ENCODE assay signal across 30 mouse cellular contexts in genomic region chr11:98668984-98669383, GRCm38 (mm10). TPM values are rescaled to one million over a fixed set of nuclear protein-coding genes. Genes with fewer than 3 reads are reported as not detected.
DNase-seq lines count a peak whose midpoint lies in the region; ATAC-seq and TF ChIP-seq lines count a peak whose summit lies in the region.
"Had no signal": no experiment of that assay in that cellular context is flagged by ENCODE, and none has a peak within 500 bp of the region (broad histone marks: within the 10 kb centered on the region; RNA-seq: fewer than 3 reads in every experiment).

No protein-coding gene starts in this region.

- no peak overlapping the region for H3K4me2 ChIP-seq in hindbrain, embryonic 13.5 days
- H3K4me2 ChIP-seq in hindbrain, embryonic 11.5 days (replicated peaks; ENCODE audit: low read depth, low read length), result no peak overlapping the region
- H3K4me2 ChIP-seq: embryonic facial prominence, embryonic 13.5 days; embryonic facial prominence, embryonic 15.5 days; forebrain, embryonic 12.5 days had no signal

- no peak for TF ChIP-seq RAD21 in MEL (IDR thresholded peaks at IDR 0.05; ENCODE audit: low read depth, low read length)

- no peaks in the 10 kb centered on the region for H3K9me3 ChIP-seq in hindbrain, embryonic 13.5 days
- H3K9me3 ChIP-seq in hindbrain, embryonic 11.5 days (ENCODE audit: control insufficient read depth, low read length), result no peaks in the 10 kb centered on the region
- no peaks in the 10 kb centered on the region for H3K9me3 ChIP-seq in MEL (replicated peaks; ENCODE audit: insufficient read depth, low read length)
- H3K9me3 ChIP-seq: embryonic facial prominence, embryonic 13.5 days; embryonic facial prominence, embryonic 15.5 days; forebrain, embryonic 10.5 days; forebrain, embryonic 12.5 days; G1E had no signal

- peaks cover 51% of the 10 kb centered on the region for H3K27me3 ChIP-seq in hindbrain, embryonic 13.5 days
- peaks cover 5% of the 10 kb centered on the region; the same call in 1 of the 2 replicates for H3K27me3 ChIP-seq in hindbrain, embryonic 11.5 days (ENCODE audit: control insufficient read depth, insufficient read depth, low read length)
- peaks cover 0 to 1% of the 10 kb centered on the region in 2 experiments; a peak in 1 of 4 replicates for H3K27me3 ChIP-seq in MEL (ENCODE audit: control insufficient read depth in 1 of 2, insufficient read depth in 2 of 2, low read length in 2 of 2)

- no peaks in the 10 kb centered on the region for H3K36me3 ChIP-seq in hindbrain, embryonic 13.5 days
- no peaks in the 10 kb centered on the region for H3K36me3 ChIP-seq in hindbrain, embryonic 11.5 days (ENCODE audit: control insufficient read depth, insufficient read depth, low read length)
- H3K36me3 ChIP-seq in MEL (ENCODE audit: control insufficient read depth in 1 of 2, insufficient read depth in 2 of 2, low read length in 2 of 2), result peaks cover 0 to 15% of the 10 kb centered on the region in 2 experiments; a peak in 2 of 4 replicates
- H3K36me3 ChIP-seq: embryonic facial prominence, embryonic 13.5 days; embryonic facial prominence, embryonic 15.5 days; forebrain, embryonic 10.5 days; forebrain, embryonic 12.5 days; G1E had no signal

- WGBS in hindbrain, embryonic 13.5 days, result 73% methylated on average over 2 of the region's 2 CpGs
- 75% methylated on average over 2 of the region's 2 CpGs for WGBS in hindbrain, embryonic 11.5 days

- no peak for TF ChIP-seq CTCF in MEL (IDR thresholded peaks at IDR 0.05 in 2 of 3, conservative IDR thresholded peaks at IDR 0.05 in 1 of 3; ENCODE audit: control insufficient read depth in 1 of 3, insufficient read depth in 1 of 3, low read depth in 2 of 3, low read length in 3 of 3, poor library complexity in 1 of 3, severe bottlenecking in 1 of 3)

- no peaks in the 10 kb centered on the region for H3K4me1 ChIP-seq in hindbrain, embryonic 13.5 days (replicated peaks)
- no peaks in the 10 kb centered on the region for H3K4me1 ChIP-seq in hindbrain, embryonic 11.5 days (replicated peaks; ENCODE audit: control insufficient read depth, insufficient read depth, low read length)
- H3K4me1 ChIP-seq in MEL (ENCODE audit: control insufficient read depth in 1 of 2, insufficient read depth in 2 of 2, low read length in 2 of 2), result peaks cover 15 to 36% of the 10 kb centered on the region in 2 experiments
- H3K4me1 ChIP-seq: embryonic facial prominence, embryonic 13.5 days; embryonic facial prominence, embryonic 15.5 days; forebrain, embryonic 12.5 days had no signal

- H3K27ac ChIP-seq in hindbrain, embryonic 13.5 days, result no peak overlapping the region
- no peak overlapping the region for H3K27ac ChIP-seq in hindbrain, embryonic 11.5 days (ENCODE audit: low read depth, low read length)
- no peak overlapping the region for H3K27ac ChIP-seq in MEL (ENCODE audit: control insufficient read depth, low read depth, low read length)
- H3K27ac ChIP-seq: embryonic facial prominence, embryonic 13.5 days; embryonic facial prominence, embryonic 15.5 days; forebrain, embryonic 10.5 days; forebrain, embryonic 12.5 days had no signal

- 0 out of 2 replicates have a peak overlapping the region, but pooled peaks have one; percentile 19 for H3K9ac ChIP-seq in hindbrain, embryonic 13.5 days
- H3K9ac ChIP-seq in hindbrain, embryonic 11.5 days (ENCODE audit: low read depth, low read length), result no peak overlapping the region
- no peak overlapping the region for H3K9ac ChIP-seq in MEL (ENCODE audit: control insufficient read depth, low read depth, low read length, poor library complexity, severe bottlenecking)
- H3K9ac ChIP-seq: embryonic facial prominence, embryonic 13.5 days; embryonic facial prominence, embryonic 15.5 days; forebrain, embryonic 12.5 days had no signal

- no peak for DNase-seq in hindbrain, embryonic 11.5 days (ENCODE audit: low spot score)
- peak; percentile 34 for DNase-seq in thymus, postnatal 0 days (ENCODE audit: low spot score)
- DNase-seq in thymus, postnatal 36 days, result no peak
- DNase-seq in A20 (ENCODE audit: low read depth, low spot score) (peak; percentile 31), MEL (ENCODE audit: low read depth, low spot score) (peak; percentile 66)
- DNase-seq in layer of hippocampus, adult 8-10 months (ENCODE audit: low spot score in 2 of 2), result no peak
- DNase-seq: adrenal gland, adult 2 months; adrenal gland, postnatal 10 days; adrenal gland, postnatal 25 days; cerebellum, adult 11 months; cerebellum, adult 18-20 months; cerebellum, adult 8-10 months; cerebellum, adult 9-11 months; cerebellum, postnatal 14 days; cerebellum, postnatal 36 days; embryo, embryonic 11 days had no signal

- ATAC-seq in hindbrain, embryonic 13.5 days (ENCODE audit: low FRiP score), result no peak
- no peak for ATAC-seq in hindbrain, embryonic 11.5 days (ENCODE audit: low FRiP score)
- ATAC-seq: forebrain, embryonic 14.5 days; forebrain, embryonic 16.5 days had no signal

- TF ChIP-seq EP300 in MEL (IDR thresholded peaks at IDR 0.05; ENCODE audit: low read depth in 1 of 2, low read length in 2 of 2), result no peak

- no peak overlapping the region for H3K4me3 ChIP-seq in hindbrain, embryonic 13.5 days
- no peak overlapping the region for H3K4me3 ChIP-seq in hindbrain, embryonic 11.5 days (ENCODE audit: low read depth, low read length)
- H3K4me3 ChIP-seq in MEL (ENCODE audit: control insufficient read depth in 1 of 2, insufficient read depth in 1 of 2, low read depth in 2 of 2, low read length in 2 of 2), result no peak overlapping the region
- H3K4me3 ChIP-seq: embryonic facial prominence, embryonic 13.5 days; embryonic facial prominence, embryonic 15.5 days; erythroblast, embryonic 14.5 days; forebrain, embryonic 10.5 days; forebrain, embryonic 12.5 days had no signal

- no peaks in the 10 kb centered on the region for H3K79me2 ChIP-seq in MEL (ENCODE audit: control insufficient read depth, insufficient read depth, low read length, poor library complexity)

- TF ChIP-seq POLR2A in MEL (IDR thresholded peaks at IDR 0.05; ENCODE audit: control insufficient read depth in 1 of 2, insufficient read depth in 1 of 2, low read depth in 1 of 2, low read length in 2 of 2, poor library complexity in 1 of 2), result no peak

TF ChIP-seq in MEL, 35 proteins besides CTCF, POLR2A, EP300 and RAD21 (continues in another document):
- TF ChIP-seq USF1 (IDR thresholded peaks at IDR 0.05; ENCODE audit: low read depth, low read length), result no peak
- TF ChIP-seq MYB (IDR thresholded peaks at IDR 0.05; ENCODE audit: low read depth, low read length), result no peak
- peak; percentile 100 for TF ChIP-seq ETS1 (IDR thresholded peaks at IDR 0.05; ENCODE audit: low read depth, low read length)
- peak; percentile 72 for TF ChIP-seq SIN3A (IDR thresholded peaks at IDR 0.05; ENCODE audit: low read length)
- no peak for TF ChIP-seq KAT2A (conservative IDR thresholded peaks at IDR 0.05; ENCODE audit: low read depth, low read length)
- TF ChIP-seq GATA1 (IDR thresholded peaks at IDR 0.05; ENCODE audit: low read depth, low read length), result peak; percentile 52; the same call in 1 of the 2 replicates
- TF ChIP-seq CHD2 (IDR thresholded peaks at IDR 0.05; ENCODE audit: low read length), result no peak

RNA-seq across cellular contexts. Expression of gene Gsdma, which starts 4.8 kb away (rescaled TPM):
- 0.05 TPM in 1 of 2 replicates, not detected in the other for polyA plus RNA-seq in hindbrain, embryonic 13.5 days (2015; fragmentation: Nextera tagmentation; extraction: Ambion mirVana)
- polyA plus RNA-seq in hindbrain, embryonic 11.5 days (2014; fragmentation: Nextera tagmentation; extraction: Ambion mirVana), result not detected in 2 replicates
- 0.49 and 0.80 TPM in 2 replicates for polyA plus RNA-seq in thymus, postnatal 0 days (2015; fragmentation: Nextera tagmentation; extraction: Ambion mirVana)
- total RNA-seq in MEL (2012; rRNA removed), result 0.23 and 0.62 TPM in 2 replicates
- polyA plus RNA-seq in MEL (2012; ENCODE audit: insufficient read depth in 1 of 2, insufficient read length in 2 of 2, low read depth in 1 of 2, low replicate concordance in 2 of 2, missing spikeins in 1 of 2), result 1 to 10 TPM in 1 of 2 experiments, not detected in 1; 1.2 TPM
- total RNA-seq in layer of hippocampus, adult 8-10 months (2022), result under 1 TPM in 1 of 4 experiments, not detected in 3; 0.22 TPM
- total RNA-seq: adrenal gland, adult 2 months; adrenal gland, postnatal 10 days; adrenal gland, postnatal 25 days; adrenal gland, postnatal 4 days; G1E had no signal
- polyA plus RNA-seq: adrenal gland, adult 2 months; brain, embryonic 14.5 days; C2C12; erythroblast, embryonic 14.5 days; forebrain, embryonic 10.5 days; forebrain, embryonic 12.5 days; forebrain, embryonic 14.5 days; forebrain, embryonic 16.5 days had no signal

RNA-seq across cellular contexts. Expression of gene Psmd3, which starts 13.4 kb away (rescaled TPM):
- 176 and 182 TPM in 2 replicates for polyA plus RNA-seq in hindbrain, embryonic 13.5 days (2015; fragmentation: Nextera tagmentation; extraction: Ambion mirVana)
- 154 and 155 TPM in 2 replicates for polyA plus RNA-seq in hindbrain, embryonic 11.5 days (2014; fragmentation: Nextera tagmentation; extraction: Ambion mirVana)
- 211 and 224 TPM in 2 replicates for polyA plus RNA-seq in thymus, postnatal 0 days (2015; fragmentation: Nextera tagmentation; extraction: Ambion mirVana)
- 350 and 385 TPM in 2 replicates for total RNA-seq in MEL (2012; rRNA removed)
- polyA plus RNA-seq in MEL (2012; ENCODE audit: insufficient read depth in 1 of 2, insufficient read length in 2 of 2, low read depth in 1 of 2, low replicate concordance in 2 of 2, missing spikeins in 1 of 2), result 100 to 1,000 TPM; 214 to 417 TPM
- 100 to 1,000 TPM; 115 to 128 (median 124) TPM for total RNA-seq in layer of hippocampus, adult 8-10 months (2022)

RNA-seq across cellular contexts. Expression of gene Gsdma2, which starts 22.4 kb away (rescaled TPM):
- 0.17 TPM in 1 of 2 replicates, not detected in the other for polyA plus RNA-seq in hindbrain, embryonic 13.5 days (2015; fragmentation: Nextera tagmentation; extraction: Ambion mirVana)
- not detected in 2 replicates for polyA plus RNA-seq in hindbrain, embryonic 11.5 days (2014; fragmentation: Nextera tagmentation; extraction: Ambion mirVana)
- 0.65 and 1.1 TPM in 2 replicates for polyA plus RNA-seq in thymus, postnatal 0 days (2015; fragmentation: Nextera tagmentation; extraction: Ambion mirVana)
- not detected in 2 replicates for total RNA-seq in MEL (2012; rRNA removed)
- polyA plus RNA-seq in MEL (2012; ENCODE audit: insufficient read depth in 1 of 2, insufficient read length in 2 of 2, low read depth in 1 of 2, low replicate concordance in 2 of 2, missing spikeins in 1 of 2), result not detected
- not detected for total RNA-seq in layer of hippocampus, adult 8-10 months (2022)
- total RNA-seq: common myeloid progenitor, adult 5-6 weeks had no signal
- polyA plus RNA-seq: brain, embryonic 14.5 days; C2C12; embryonic facial prominence, embryonic 11.5 days; embryonic facial prominence, embryonic 13.5 days; embryonic facial prominence, embryonic 15.5 days; erythroblast, embryonic 14.5 days; forebrain, embryonic 10.5 days; forebrain, embryonic 12.5 days; forebrain, embryonic 14.5 days; forebrain, embryonic 16.5 days; G1E had no signal

RNA-seq across cellular contexts. Expression of gene Csf3, which starts 32.1 kb away (rescaled TPM):
- not detected in 2 replicates for polyA plus RNA-seq in hindbrain, embryonic 13.5 days (2015; fragmentation: Nextera tagmentation; extraction: Ambion mirVana)
- polyA plus RNA-seq in hindbrain, embryonic 11.5 days (2014; fragmentation: Nextera tagmentation; extraction: Ambion mirVana), result not detected in 2 replicates
- not detected in 2 replicates for polyA plus RNA-seq in thymus, postnatal 0 days (2015; fragmentation: Nextera tagmentation; extraction: Ambion mirVana)
- total RNA-seq in MEL (2012; rRNA removed), result not detected in 2 replicates
- polyA plus RNA-seq in MEL (2012; ENCODE audit: insufficient read depth in 1 of 2, insufficient read length in 2 of 2, low read depth in 1 of 2, low replicate concordance in 2 of 2, missing spikeins in 1 of 2), result under 1 TPM in 1 of 2 experiments, not detected in 1; 0.18 TPM
- total RNA-seq in layer of hippocampus, adult 8-10 months (2022), result not detected
- total RNA-seq: adrenal gland, adult 2 months; adrenal gland, postnatal 10 days; adrenal gland, postnatal 25 days; adrenal gland, postnatal 4 days; common myeloid progenitor, adult 5-6 weeks had no signal
- polyA plus RNA-seq: adrenal gland, adult 2 months; brain, embryonic 14.5 days; C2C12; embryonic facial prominence, embryonic 11.5 days; embryonic facial prominence, embryonic 13.5 days; erythroblast, embryonic 14.5 days; forebrain, embryonic 10.5 days; forebrain, embryonic 12.5 days; forebrain, embryonic 14.5 days; forebrain, embryonic 16.5 days; G1E had no signal

RNA-seq across cellular contexts. Expression of gene Gsdma3, which starts 42.8 kb away (rescaled TPM):
- polyA plus RNA-seq in hindbrain, embryonic 13.5 days (2015; fragmentation: Nextera tagmentation; extraction: Ambion mirVana), result not detected in 2 replicates
- not detected in 2 replicates for polyA plus RNA-seq in hindbrain, embryonic 11.5 days (2014; fragmentation: Nextera tagmentation; extraction: Ambion mirVana)
- 0.26 and 0.42 TPM in 2 replicates for polyA plus RNA-seq in thymus, postnatal 0 days (2015; fragmentation: Nextera tagmentation; extraction: Ambion mirVana)
- total RNA-seq in MEL (2012; rRNA removed), result not detected in 2 replicates
- not detected for polyA plus RNA-seq in MEL (2012; ENCODE audit: insufficient read depth in 1 of 2, insufficient read length in 2 of 2, low read depth in 1 of 2, low replicate concordance in 2 of 2, missing spikeins in 1 of 2)
- under 1 TPM in 1 of 4 experiments, not detected in 3; 0.27 TPM for total RNA-seq in layer of hippocampus, adult 8-10 months (2022)
- total RNA-seq: common myeloid progenitor, adult 5-6 weeks; G1E had no signal
- polyA plus RNA-seq: adrenal gland, adult 2 months; brain, embryonic 14.5 days; C2C12; embryonic facial prominence, embryonic 11.5 days; embryonic facial prominence, embryonic 13.5 days; embryonic facial prominence, embryonic 15.5 days; erythroblast, embryonic 14.5 days; forebrain, embryonic 10.5 days; forebrain, embryonic 12.5 days; forebrain, embryonic 14.5 days; forebrain, embryonic 16.5 days; G1E had no signal

Comparison
In these comparisons a context has a peak if more than half of its experiments do, and no peak if none do; other contexts are left out.
1. DNase-seq: peak in thymus, postnatal 0 days (single experiment), A20 (single experiment) and MEL (single experiment); none in hindbrain, embryonic 11.5 days (single experiment), thymus, postnatal 36 days (0 of 2) and layer of hippocampus, adult 8-10 months (0 of 2).